Mouse (Mus musculus): ENCODE results near the gene Tbc1d30. TPM values are rescaled to one million over a fixed set of nuclear protein-coding genes. Genes with fewer than 3 reads are reported as not detected.

The Tbc1d30 gene
- polyA plus RNA-seq, 1 experiment from 2014 or later = 2.6 TPM

DNA sequence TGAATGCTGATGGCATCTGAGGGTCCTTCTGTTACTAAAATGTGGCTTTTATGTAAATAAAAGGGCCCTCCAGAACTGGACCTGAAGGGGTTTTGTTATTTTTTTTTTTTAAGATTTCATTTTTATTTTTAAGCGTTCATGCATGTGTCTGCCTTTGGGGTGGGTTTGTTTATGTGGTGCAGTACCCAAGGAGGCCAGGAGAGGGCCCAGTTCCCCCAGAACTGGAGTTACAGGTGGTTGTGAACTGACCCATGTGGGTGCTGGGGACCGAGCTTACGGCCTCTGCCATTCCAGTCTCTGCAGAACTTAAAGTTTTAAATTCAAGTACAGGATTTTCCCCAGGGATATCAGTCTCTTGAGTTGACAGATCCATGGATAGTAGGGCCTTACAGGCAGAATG, 28.3 kb upstream of the Tbc1d30 start:
- H3K4me3 ChIP-seq (replicated peaks) = no peak overlapping the region
- H3K27me3 ChIP-seq = no peaks in the 10 kb centered on the region
- no peak for ATAC-seq (ENCODE audit: insufficient number of reproducible peaks, low FRiP score, low TSS enrichment, low read depth)
- H3K27ac ChIP-seq (replicated peaks) = no peak overlapping the region
- H3K36me3 ChIP-seq = peaks cover 83% of the 10 kb centered on the region
- H3K9me3 ChIP-seq (replicated peaks) = no peaks in the 10 kb centered on the region
- no peak overlapping the region for H3K4me2 ChIP-seq (replicated peaks)
- over 99% methylated on average over 3 of the region's 3 CpGs for WGBS
- H3K4me1 ChIP-seq = peaks cover 5% of the 10 kb centered on the region; the same call in 1 of the 2 replicates
- H3K9ac ChIP-seq = no peak overlapping the region

DNA sequence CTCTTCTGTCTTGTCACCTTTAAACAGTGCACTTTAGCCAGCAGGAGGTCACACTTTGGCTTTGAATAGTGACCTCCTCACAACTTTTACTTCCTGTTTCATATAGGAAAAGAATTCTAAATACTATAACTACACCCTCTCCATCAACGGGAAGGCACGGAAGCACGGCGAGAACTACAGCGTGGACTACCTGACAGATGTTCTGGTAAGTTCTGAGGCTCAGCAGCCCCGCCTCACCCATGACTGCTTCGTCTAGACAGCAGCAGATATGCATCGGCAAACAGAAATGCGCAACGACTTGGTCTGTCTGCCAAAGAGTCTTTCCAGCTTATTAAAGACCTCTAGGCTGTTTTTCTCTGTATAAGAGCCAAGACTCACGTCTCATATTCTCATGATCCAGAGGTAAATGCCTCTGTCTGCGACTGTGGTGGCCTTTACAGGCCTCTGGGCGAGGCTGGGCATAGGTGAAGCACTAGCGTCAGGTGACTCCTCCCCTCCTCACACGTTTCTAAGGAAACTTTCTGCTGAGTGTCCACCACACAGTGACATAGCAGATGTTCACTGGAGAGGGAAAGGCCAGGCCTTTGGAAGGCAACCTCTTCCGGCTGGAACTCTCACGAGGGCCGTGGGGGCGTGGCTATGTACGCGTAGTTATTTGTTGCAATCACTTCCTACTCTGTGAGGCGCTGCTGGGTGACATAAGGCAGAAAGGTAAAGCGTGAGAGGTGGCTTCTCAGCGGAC, 25.6 kb upstream of the Tbc1d30 start:
- H3K9ac ChIP-seq = no peak overlapping the region
- no peak overlapping the region for H3K4me2 ChIP-seq (replicated peaks)
- ATAC-seq (ENCODE audit: insufficient number of reproducible peaks, low FRiP score, low TSS enrichment, low read depth) = no peak
- peaks cover 16% of the 10 kb centered on the region; the same call in 1 of the 2 replicates for H3K4me1 ChIP-seq
- WGBS = 77% methylated on average over 24 of the region's 24 CpGs
- H3K27me3 ChIP-seq = no peaks in the 10 kb centered on the region
- H3K4me3 ChIP-seq (replicated peaks) = no peak overlapping the region
- peaks cover 62% of the 10 kb centered on the region for H3K36me3 ChIP-seq
- 0 out of 2 replicates have a peak overlapping the region, but pooled peaks have one; percentile 7 for H3K27ac ChIP-seq (replicated peaks)
- H3K9me3 ChIP-seq (replicated peaks) = no peaks in the 10 kb centered on the region

DNA sequence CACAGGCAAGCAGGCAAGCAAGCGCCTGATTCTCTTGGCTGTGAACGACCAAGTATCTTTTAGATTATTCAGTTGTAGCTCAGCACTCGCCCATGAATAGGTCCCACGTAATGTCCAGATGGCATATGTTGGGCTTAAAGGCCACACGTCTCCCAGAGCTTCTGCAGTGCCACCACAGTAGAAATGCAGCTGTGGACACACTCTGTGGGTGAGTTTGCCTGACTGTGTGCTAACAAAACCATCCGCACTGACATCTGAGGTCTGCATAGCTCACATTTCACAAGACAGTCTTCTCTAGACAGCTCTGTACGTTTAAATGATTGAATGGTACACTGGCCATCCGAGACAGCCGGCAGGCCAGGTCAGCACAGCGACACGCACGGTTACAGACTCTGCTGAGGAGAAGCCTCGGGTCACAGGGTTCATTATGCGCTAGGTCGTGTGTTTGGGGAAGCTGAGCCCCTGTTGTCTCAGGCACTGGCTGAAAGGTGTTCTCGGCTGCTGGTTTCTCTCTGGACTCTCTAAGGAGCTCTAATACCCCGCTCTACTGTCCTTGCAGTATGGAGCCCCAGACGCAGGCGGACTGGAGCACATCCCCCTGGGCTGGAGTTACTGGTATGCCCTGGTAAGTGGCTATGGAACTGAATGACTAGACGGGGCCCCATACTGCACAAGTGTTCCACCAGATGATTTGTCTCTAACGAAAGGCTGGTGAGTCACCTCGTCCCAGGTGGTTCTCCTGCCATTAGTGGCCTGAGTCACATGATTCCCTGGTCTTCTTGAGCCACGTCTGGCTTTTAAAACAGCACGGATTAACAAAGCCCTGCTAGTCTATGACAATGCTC, 24.8 kb upstream of the Tbc1d30 start:
- Histone ChIP-seq H3K4me3 (replicated peaks) (no peak overlapping the region), H3K36me3 (peaks cover 60% of the 10 kb centered on the region), H3K27ac (replicated peaks) (no peak overlapping the region), H3K4me2 (replicated peaks) (no peak overlapping the region), H3K9ac (no peak overlapping the region), H3K27me3 (no peaks in the 10 kb centered on the region), H3K4me1 (peaks cover 16% of the 10 kb centered on the region; the same call in 1 of the 2 replicates), H3K9me3 (replicated peaks) (no peaks in the 10 kb centered on the region)
- ATAC-seq (ENCODE audit: insufficient number of reproducible peaks, low FRiP score, low TSS enrichment, low read depth) = no peak
- 75% methylated on average over 24 of the region's 24 CpGs for WGBS

DNA sequence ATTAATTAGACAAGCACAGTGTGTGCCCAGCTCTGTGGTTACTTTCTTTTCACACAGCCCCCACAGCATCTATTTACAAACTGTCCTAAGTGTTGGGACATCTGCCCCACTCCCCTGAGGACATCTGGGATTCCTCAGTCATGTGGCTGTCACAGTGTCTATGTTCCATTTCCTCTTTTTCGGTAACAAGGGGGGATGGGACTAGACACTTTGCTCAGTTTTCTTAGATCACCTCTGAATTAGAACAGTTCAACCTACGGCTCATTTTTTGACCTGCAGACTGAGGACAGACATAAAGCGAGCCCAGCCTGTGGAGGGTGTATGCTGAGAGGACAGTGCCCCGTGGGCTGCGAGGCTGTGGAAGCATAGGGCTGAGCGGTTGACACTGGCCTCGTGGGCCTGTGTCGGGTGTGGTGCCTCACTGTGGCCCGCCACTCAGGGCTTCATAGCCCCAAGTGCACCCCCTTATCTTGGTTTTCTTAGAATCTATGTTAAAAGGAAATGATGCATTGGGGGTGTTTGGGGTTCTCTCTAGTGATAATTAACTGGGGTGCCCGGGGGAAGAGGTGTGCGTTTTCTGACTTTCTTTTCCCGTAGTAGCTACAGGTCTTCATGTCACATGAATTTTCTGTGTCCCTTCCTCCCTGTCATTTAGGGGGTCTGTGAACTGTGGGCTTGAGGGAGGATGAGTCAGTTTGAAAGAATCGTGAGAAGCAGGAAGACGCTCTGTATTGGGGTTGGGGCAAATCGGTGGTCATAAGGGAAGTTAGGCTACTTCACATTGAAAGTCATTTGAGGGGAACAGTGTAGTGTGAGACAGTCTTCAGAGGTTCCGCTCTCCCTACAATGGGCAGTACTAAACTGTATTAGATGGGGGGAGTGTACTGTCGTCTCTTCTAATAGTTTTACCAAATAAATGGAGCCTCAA, 23.9 kb upstream of the Tbc1d30 start:
- ATAC-seq (ENCODE audit: insufficient number of reproducible peaks, low FRiP score, low TSS enrichment, low read depth) = no peak
- Histone ChIP-seq H3K4me3 (replicated peaks) (no peak overlapping the region), H3K36me3 (peaks cover 60% of the 10 kb centered on the region), H3K27me3 (no peaks in the 10 kb centered on the region), H3K9me3 (replicated peaks) (no peaks in the 10 kb centered on the region), H3K4me2 (replicated peaks) (no peak overlapping the region), H3K4me1 (peaks cover 16% of the 10 kb centered on the region; the same call in 1 of the 2 replicates), H3K27ac (replicated peaks) (no peak overlapping the region), H3K9ac (no peak overlapping the region)
- WGBS = 78% methylated on average over 17 of the region's 17 CpGs

DNA sequence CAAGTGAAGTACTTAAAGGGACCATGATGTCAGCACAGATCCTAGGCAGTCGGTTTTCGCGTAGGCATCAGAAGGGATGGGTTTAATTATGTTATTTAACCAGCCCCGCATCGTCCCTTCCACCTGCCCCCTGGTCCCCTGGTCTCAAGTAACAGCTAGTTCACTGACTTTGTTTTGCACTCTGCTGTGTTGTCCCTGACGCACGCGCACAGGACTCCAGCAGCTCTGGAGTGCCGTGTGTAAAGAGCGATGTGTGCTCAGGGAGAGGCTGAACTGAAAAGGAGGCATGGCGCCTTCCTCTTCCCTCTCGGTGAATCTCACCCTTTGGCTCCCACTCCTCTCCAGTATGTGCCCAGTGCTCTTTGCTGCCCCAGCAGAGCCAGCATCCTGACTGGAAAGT, 22.9 kb upstream of the Tbc1d30 start:
- no peak overlapping the region for H3K4me3 ChIP-seq (replicated peaks)
- peaks cover 16% of the 10 kb centered on the region; the same call in 1 of the 2 replicates for H3K4me1 ChIP-seq
- no peak overlapping the region for H3K9ac ChIP-seq
- H3K9me3 ChIP-seq (replicated peaks) = no peaks in the 10 kb centered on the region
- WGBS = 36% methylated on average over 12 of the region's 12 CpGs
- H3K27me3 ChIP-seq = no peaks in the 10 kb centered on the region
- peaks cover 58% of the 10 kb centered on the region for H3K36me3 ChIP-seq
- peak overlapping the region; percentile 29; the same call in 1 of the 2 replicates for H3K27ac ChIP-seq (replicated peaks)
- no peak overlapping the region for H3K4me2 ChIP-seq (replicated peaks)
- no peak for ATAC-seq (ENCODE audit: insufficient number of reproducible peaks, low FRiP score, low TSS enrichment, low read depth)

DNA sequence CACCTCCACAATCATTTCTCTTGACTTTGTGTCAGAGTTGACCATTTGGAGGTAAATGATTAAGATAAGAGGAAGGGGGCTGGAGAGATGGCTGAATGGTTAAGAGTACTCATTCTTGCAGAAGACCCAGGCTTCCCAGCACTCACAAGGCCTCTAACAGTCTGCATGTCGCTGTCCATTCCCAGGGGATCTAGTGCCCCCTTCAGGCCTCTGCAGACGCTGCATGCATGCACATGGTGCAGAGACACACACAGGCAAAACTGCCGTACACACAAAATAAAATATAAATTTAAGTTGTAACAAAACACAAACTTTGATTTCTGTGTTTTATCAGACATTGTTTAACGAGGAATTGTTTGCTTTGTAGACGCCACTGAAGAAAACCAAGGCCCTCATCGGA, 19.7 kb upstream of the Tbc1d30 start:
- Histone ChIP-seq H3K27ac (replicated peaks) (no peak overlapping the region), H3K36me3 (peaks cover 30% of the 10 kb centered on the region), H3K4me3 (replicated peaks) (no peak overlapping the region), H3K9me3 (replicated peaks) (no peaks in the 10 kb centered on the region), H3K9ac (no peak overlapping the region), H3K27me3 (no peaks in the 10 kb centered on the region), H3K4me2 (replicated peaks) (no peak overlapping the region), H3K4me1 (peaks cover 30% of the 10 kb centered on the region)
- ATAC-seq (ENCODE audit: insufficient number of reproducible peaks, low FRiP score, low TSS enrichment, low read depth) = no peak
- 94% methylated on average over 6 of the region's 6 CpGs for WGBS

DNA sequence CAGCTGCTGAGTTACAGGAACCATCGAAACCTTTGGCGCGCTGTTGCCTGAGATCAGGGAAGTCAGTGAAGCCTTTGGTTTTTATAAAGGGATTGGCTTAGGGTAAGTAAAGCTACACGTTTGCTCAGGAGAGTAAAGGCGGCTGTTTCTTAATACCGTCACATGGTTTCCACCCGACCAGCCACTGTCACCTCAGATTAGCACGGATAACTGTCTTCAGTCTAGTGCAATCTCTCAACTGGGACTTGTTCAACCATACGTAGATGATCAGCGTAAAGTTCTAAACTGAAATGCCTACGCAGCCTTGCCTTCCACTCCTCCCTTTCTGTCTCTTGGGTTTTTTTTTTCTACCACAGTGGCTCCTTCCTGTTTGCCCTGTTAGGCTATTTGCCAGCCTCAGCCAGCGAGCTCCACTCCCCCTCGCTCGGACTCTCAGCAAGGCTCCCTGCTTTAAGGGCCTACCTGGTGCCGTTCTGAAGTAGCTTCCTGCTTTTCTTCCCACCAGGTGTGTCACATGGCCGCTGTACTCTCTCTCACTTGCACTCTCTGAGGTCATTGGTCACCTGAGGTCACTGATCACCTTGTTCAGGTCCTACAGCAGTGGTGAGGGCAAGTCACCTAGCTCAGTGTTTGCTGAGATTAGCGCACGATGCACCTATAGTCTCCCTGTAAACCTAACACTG, 17.8 kb upstream of the Tbc1d30 start:
- no peak overlapping the region for H3K4me2 ChIP-seq (replicated peaks)
- no peak overlapping the region for H3K27ac ChIP-seq (replicated peaks)
- H3K9me3 ChIP-seq (replicated peaks) = no peaks in the 10 kb centered on the region
- H3K36me3 ChIP-seq = peaks cover 26% of the 10 kb centered on the region
- H3K4me3 ChIP-seq (replicated peaks) = no peak overlapping the region
- ATAC-seq (ENCODE audit: insufficient number of reproducible peaks, low FRiP score, low TSS enrichment, low read depth) = no peak
- no peaks in the 10 kb centered on the region for H3K27me3 ChIP-seq
- 80% methylated on average over 18 of the region's 18 CpGs for WGBS
- H3K4me1 ChIP-seq = peaks cover 36% of the 10 kb centered on the region
- no peak overlapping the region for H3K9ac ChIP-seq

DNA sequence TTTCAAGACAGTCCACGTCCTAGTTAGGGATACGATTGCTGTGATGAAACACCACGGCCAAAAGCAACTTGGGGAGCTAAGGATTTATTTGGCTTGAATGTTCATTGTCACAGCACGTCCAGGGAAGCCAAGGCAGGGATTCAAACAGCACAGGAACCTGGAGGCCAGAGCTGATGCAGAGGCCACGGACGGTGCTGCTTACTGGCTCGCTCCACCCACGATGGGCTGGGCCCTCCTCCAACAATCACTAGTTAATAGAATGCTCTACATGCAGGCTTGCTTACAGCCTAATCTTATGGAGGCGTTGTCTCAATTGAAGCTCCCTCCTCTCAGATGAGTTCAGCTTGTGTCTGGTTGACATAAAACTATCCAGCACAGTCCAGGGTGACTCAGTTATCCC, 16.7 kb upstream of the Tbc1d30 start:
- Histone ChIP-seq H3K4me2 (replicated peaks) (no peak overlapping the region), H3K9ac (no peak overlapping the region), H3K27ac (replicated peaks) (no peak overlapping the region), H3K9me3 (replicated peaks) (no peaks in the 10 kb centered on the region), H3K36me3 (peaks cover 26% of the 10 kb centered on the region), H3K4me3 (replicated peaks) (no peak overlapping the region), H3K27me3 (no peaks in the 10 kb centered on the region), H3K4me1 (peaks cover 29% of the 10 kb centered on the region)
- WGBS = 66% methylated on average over 9 of the region's 9 CpGs
- ATAC-seq (ENCODE audit: insufficient number of reproducible peaks, low FRiP score, low TSS enrichment, low read depth) = no peak

DNA sequence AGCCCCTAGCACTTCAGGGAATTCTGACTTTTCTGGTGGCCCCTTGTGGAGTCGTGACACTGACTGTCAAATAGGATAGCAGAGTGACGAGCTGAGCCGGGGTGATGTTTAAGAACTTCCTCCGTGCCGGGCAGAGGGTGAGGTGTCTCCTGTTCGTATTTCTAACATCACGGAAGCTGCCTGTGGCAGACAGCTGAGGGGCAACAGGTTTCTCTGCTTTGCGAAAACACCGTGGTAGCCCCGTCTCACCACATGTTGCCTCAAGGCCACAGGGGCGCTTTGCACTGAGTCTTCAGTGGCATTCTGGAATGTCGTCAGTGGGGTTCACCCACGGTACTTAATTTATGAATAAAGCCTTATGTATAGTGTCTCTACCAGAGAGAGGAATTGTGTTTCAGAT, 16.2 kb upstream of the Tbc1d30 start:
- Histone ChIP-seq H3K4me3 (replicated peaks) (no peak overlapping the region), H3K4me2 (replicated peaks) (peak overlapping the region; percentile 79), H3K27me3 (no peaks in the 10 kb centered on the region), H3K36me3 (peaks cover 26% of the 10 kb centered on the region), H3K27ac (replicated peaks) (no peak overlapping the region), H3K9ac (no peak overlapping the region), H3K4me1 (peaks cover 29% of the 10 kb centered on the region), H3K9me3 (replicated peaks) (no peaks in the 10 kb centered on the region)
- WGBS = 49% methylated on average over 13 of the region's 13 CpGs
- no peak for ATAC-seq (ENCODE audit: insufficient number of reproducible peaks, low FRiP score, low TSS enrichment, low read depth)

DNA sequence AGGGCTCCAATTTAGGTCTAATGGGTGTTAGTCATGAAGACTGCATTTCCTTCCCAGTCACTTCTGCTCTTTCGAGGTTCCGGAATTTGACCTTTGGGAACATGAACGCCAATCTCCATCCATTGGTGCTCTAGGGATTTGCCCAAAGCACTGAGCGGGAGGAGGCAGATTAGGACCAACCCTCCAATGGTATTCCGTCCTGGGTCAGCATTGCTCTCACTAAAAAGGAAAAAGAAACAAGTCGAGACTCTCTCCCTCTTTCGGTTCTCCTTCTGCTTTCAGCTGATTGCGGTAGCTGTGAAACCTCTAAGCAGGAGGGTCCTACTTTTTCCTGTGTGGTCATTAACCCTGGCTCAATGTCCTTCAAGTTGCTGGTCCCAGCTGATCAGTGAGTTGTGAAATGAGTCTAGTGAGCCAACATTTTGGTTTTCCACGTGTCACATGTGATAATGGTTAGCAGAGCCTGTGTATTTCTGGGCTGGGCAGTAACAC, 14.7 kb upstream of the Tbc1d30 start:
- ATAC-seq (ENCODE audit: insufficient number of reproducible peaks, low FRiP score, low TSS enrichment, low read depth) = no peak
- Histone ChIP-seq H3K27ac (replicated peaks) (no peak overlapping the region), H3K36me3 (peaks cover 16% of the 10 kb centered on the region), H3K9me3 (replicated peaks) (no peaks in the 10 kb centered on the region), H3K4me2 (replicated peaks) (peak overlapping the region; percentile 79), H3K4me3 (replicated peaks) (peak overlapping the region; percentile 81), H3K4me1 (peaks cover 29% of the 10 kb centered on the region), H3K9ac (no peak overlapping the region; the same call in 1 of the 2 replicates), H3K27me3 (no peaks in the 10 kb centered on the region)
- 3% methylated on average over 9 of the region's 9 CpGs for WGBS
